11 mouse cellular contexts compared by ENCODE assay signal in genomic region chr5:128684192-128684591, GRCm38 (mm10). TPM values are rescaled to one million over a fixed set of nuclear protein-coding genes. Genes with fewer than 3 reads are reported as not detected.
DNase-seq lines count a peak whose midpoint lies in the region; ATAC-seq lines count a peak whose summit lies in the region.
"Had no signal": no experiment of that assay in that cellular context is flagged by ENCODE, and none has a peak within 500 bp of the region (broad histone marks: within the 10 kb centered on the region; RNA-seq: fewer than 3 reads in every experiment).

No protein-coding gene starts in this region.

- WGBS in kidney, embryonic 14.5 days = 9% methylated on average over 10 of the region's 10 CpGs
- 7% methylated on average over 10 of the region's 10 CpGs for WGBS in embryonic facial prominence, embryonic 13.5 days
- WGBS in hindbrain, embryonic 11.5 days = 9% methylated on average over 10 of the region's 10 CpGs
- under 1% methylated on average over 10 of the region's 10 CpGs for WGBS in midbrain, embryonic 15.5 days

- DNase-seq in kidney, adult 18-20 months = no peak
- no peak for DNase-seq in hindbrain, embryonic 11.5 days (ENCODE audit: low spot score)
- no peak for DNase-seq in natural killer cell, adult 2 months (ENCODE audit: low spot score in 2 of 2)
- no peak for DNase-seq in spleen, postnatal 4 days (ENCODE audit: low spot score in 2 of 2)
- DNase-seq in right cerebral cortex, postnatal 36 days (ENCODE audit: low spot score in 2 of 2) = no peak

- peak; percentile 70; the same call in 1 of the 2 replicates for ATAC-seq in kidney, embryonic 14.5 days (ENCODE audit: low FRiP score, low TSS enrichment)
- ATAC-seq in embryonic facial prominence, embryonic 13.5 days (ENCODE audit: insufficient number of reproducible peaks, insufficient read depth, low FRiP score, low TSS enrichment, low read depth) = peak; percentile 80; the same call in 1 of the 2 replicates
- ATAC-seq in hindbrain, embryonic 11.5 days (ENCODE audit: low FRiP score) = peak; percentile 35; the same call in 1 of the 2 replicates
- no peak for ATAC-seq in midbrain, embryonic 15.5 days (replicated peaks)

- H3K4me2 ChIP-seq in kidney, embryonic 14.5 days (replicated peaks; ENCODE audit: low read depth, low read length) = peak overlapping the region; percentile 27
- H3K4me2 ChIP-seq in embryonic facial prominence, embryonic 13.5 days = peak overlapping the region; percentile 49
- H3K4me2 ChIP-seq in hindbrain, embryonic 11.5 days (replicated peaks; ENCODE audit: low read depth, low read length) = peak overlapping the region; percentile 19
- peak overlapping the region; percentile 25 for H3K4me2 ChIP-seq in midbrain, embryonic 15.5 days

- no peaks in the 10 kb centered on the region for H3K36me3 ChIP-seq in kidney, embryonic 14.5 days (ENCODE audit: control insufficient read depth, insufficient read depth, low read length)
- no peaks in the 10 kb centered on the region for H3K36me3 ChIP-seq in embryonic facial prominence, embryonic 13.5 days
- H3K36me3 ChIP-seq in hindbrain, embryonic 11.5 days (ENCODE audit: control insufficient read depth, insufficient read depth, low read length) = no peaks in the 10 kb centered on the region
- H3K36me3 ChIP-seq in midbrain, embryonic 15.5 days (replicated peaks) = no peaks in the 10 kb centered on the region

- H3K9ac ChIP-seq in kidney, embryonic 14.5 days (ENCODE audit: low read depth, low read length) = no peak overlapping the region
- no peak overlapping the region for H3K9ac ChIP-seq in embryonic facial prominence, embryonic 13.5 days
- no peak overlapping the region for H3K9ac ChIP-seq in hindbrain, embryonic 11.5 days (ENCODE audit: low read depth, low read length)
- H3K9ac ChIP-seq in midbrain, embryonic 15.5 days = no peak overlapping the region

- H3K4me1 ChIP-seq in kidney, embryonic 14.5 days (ENCODE audit: control insufficient read depth, insufficient read depth, low read length) = 0 out of 2 replicates have a peak, but pooled peaks cover 3% of the 10 kb centered on the region
- peaks cover 15% of the 10 kb centered on the region for H3K4me1 ChIP-seq in embryonic facial prominence, embryonic 13.5 days
- H3K4me1 ChIP-seq in hindbrain, embryonic 11.5 days (replicated peaks; ENCODE audit: control insufficient read depth, insufficient read depth, low read length) = no peaks in the 10 kb centered on the region
- peaks cover 20% of the 10 kb centered on the region; the same call in 1 of the 2 replicates for H3K4me1 ChIP-seq in midbrain, embryonic 15.5 days

- H3K4me3 ChIP-seq in kidney, embryonic 14.5 days (ENCODE audit: low read length) = peak overlapping the region; percentile 9; the same call in 1 of the 2 replicates
- no peak overlapping the region for H3K4me3 ChIP-seq in embryonic facial prominence, embryonic 13.5 days
- H3K4me3 ChIP-seq in hindbrain, embryonic 11.5 days (ENCODE audit: low read depth, low read length) = no peak overlapping the region
- no peak overlapping the region for H3K4me3 ChIP-seq in midbrain, embryonic 15.5 days

- H3K27ac ChIP-seq in kidney, embryonic 14.5 days (ENCODE audit: low read depth, low read length) = no peak overlapping the region
- no peak overlapping the region; the same call in 1 of the 2 replicates for H3K27ac ChIP-seq in embryonic facial prominence, embryonic 13.5 days
- H3K27ac ChIP-seq in hindbrain, embryonic 11.5 days (ENCODE audit: low read depth, low read length) = no peak overlapping the region
- no peak overlapping the region for H3K27ac ChIP-seq in midbrain, embryonic 15.5 days

- no peaks in the 10 kb centered on the region for H3K27me3 ChIP-seq in kidney, embryonic 14.5 days (ENCODE audit: control insufficient read depth, insufficient read depth, low read length)
- H3K27me3 ChIP-seq in embryonic facial prominence, embryonic 13.5 days = peaks cover 4% of the 10 kb centered on the region
- H3K27me3 ChIP-seq in hindbrain, embryonic 11.5 days (ENCODE audit: control insufficient read depth, insufficient read depth, low read length) = no peaks in the 10 kb centered on the region
- no peaks in the 10 kb centered on the region; the same call in 1 of the 2 replicates for H3K27me3 ChIP-seq in midbrain, embryonic 15.5 days (replicated peaks)

- peaks cover 7% of the 10 kb centered on the region; the same call in 1 of the 2 replicates for H3K9me3 ChIP-seq in kidney, embryonic 14.5 days (ENCODE audit: control insufficient read depth, low read length)
- peaks cover 7% of the 10 kb centered on the region; the same call in 1 of the 2 replicates for H3K9me3 ChIP-seq in embryonic facial prominence, embryonic 13.5 days
- H3K9me3 ChIP-seq in hindbrain, embryonic 11.5 days (ENCODE audit: control insufficient read depth, low read length) = peaks cover 6% of the 10 kb centered on the region
- peaks cover 2% of the 10 kb centered on the region; the same call in 1 of the 2 replicates for H3K9me3 ChIP-seq in midbrain, embryonic 15.5 days

RNA-seq across cellular contexts. Expression of gene Piwil1, which starts 18.1 kb away (rescaled TPM):
- not detected in 2 replicates for polyA plus RNA-seq in kidney, embryonic 14.5 days (2014; fragmentation: Nextera tagmentation; extraction: Ambion mirVana)
- not detected in 2 replicates for polyA plus RNA-seq in embryonic facial prominence, embryonic 13.5 days (2015; fragmentation: Nextera tagmentation; extraction: Ambion mirVana)
- 0.04 TPM in 1 of 2 replicates, not detected in the other for polyA plus RNA-seq in hindbrain, embryonic 11.5 days (2014; fragmentation: Nextera tagmentation; extraction: Ambion mirVana)
- polyA plus RNA-seq in midbrain, embryonic 15.5 days (2015; fragmentation: Nextera tagmentation; extraction: Ambion mirVana) = 0.34 and 0.40 TPM in 2 replicates
- polyA plus RNA-seq: embryonic facial prominence, embryonic 11.5 days; large intestine, adult 2 months; liver, embryonic 16.5 days had no signal
